Mouse (Mus musculus) midbrain, embryonic 14.5 days (tissue): ENCODE results near the gene Zmym4. TPM values are rescaled to one million over a fixed set of nuclear protein-coding genes. Genes with fewer than 3 reads are reported as not detected.
A peak's percentile ranks its signal among the peaks of the same experiment; 100 is the strongest.
"Not testable (repeated sequence)": the region's sequence is repeated elsewhere in the genome, so short reads cannot be mapped to it uniquely, and the experiment has no call there.

ENCODE experiments used
- ATAC-seq: fragments of 200-750 bp; cut with Nextera tagmentation; 2 replicates; pipeline ENCODE4 v1.8.0; 2017; ENCODE audit warnings: moderate number of reproducible peaks, moderate library complexity; ENCODE audit not compliant: low FRiP score, low TSS enrichment
- DNase-seq: peaks from one replicate; pipeline ENCODE4 v3.0.0-alpha.2; 2015
- H3K27ac ChIP-seq: fragments of 300-500 bp; sonication (generic); replicated peaks from 2 replicates; pipeline ENCODE4 v1.5.1; 2014; ENCODE audit warnings: mild to moderate bottlenecking, low read depth, low read length, moderate library complexity
- H3K27me3 ChIP-seq: fragments of 300-500 bp; sonication (generic); 2 replicates; pipeline ENCODE4 v1.6.1; 2014; ENCODE audit warnings: low read length, control low read depth, mixed read lengths; ENCODE audit not compliant: control insufficient read depth, insufficient read depth
- H3K36me3 ChIP-seq: fragments of 300-500 bp; sonication (generic); 2 replicates; pipeline ENCODE4 v1.6.1; 2014; ENCODE audit warnings: low read length, control low read depth; ENCODE audit not compliant: control insufficient read depth, insufficient read depth
- H3K4me1 ChIP-seq: fragments of 300-500 bp; sonication (generic); 2 replicates; pipeline ENCODE4 v1.6.1; 2014; ENCODE audit warnings: mild to moderate bottlenecking, antibody characterized with exemption, low read length, control low read depth; ENCODE audit not compliant: control insufficient read depth, insufficient read depth
- H3K4me2 ChIP-seq: fragments of 300-500 bp; sonication (generic); 2 replicates; pipeline ENCODE4 v1.6.1; 2014; ENCODE audit warnings: mild to moderate bottlenecking, low read length, moderate library complexity
- H3K4me3 ChIP-seq: fragments of 300-500 bp; sonication (generic); replicated peaks from 2 replicates; pipeline ENCODE4 v1.5.1; 2014; ENCODE audit warnings: low read depth, low read length
- H3K9ac ChIP-seq: fragments of 300-500 bp; sonication (generic); replicated peaks from 2 replicates; pipeline ENCODE4 v1.6.1; 2014; ENCODE audit warnings: mild to moderate bottlenecking, low read length, moderate library complexity
- H3K9me3 ChIP-seq: fragments of 300-500 bp; sonication (generic); 2 replicates; pipeline ENCODE4 v1.6.1; 2016; ENCODE audit warnings: low read length, control low read depth, mixed read lengths; ENCODE audit not compliant: control insufficient read depth
- WGBS: fragments of 180-500 bp; shearing (Covaris S2); extraction: QIAGEN DNeasy Blood & Tissue Kit; methylation state at CpG from one replicate; pipeline ENCODE4 v1.1.7; 2014; 5-methylcytosine and 5-hydroxymethylcytosine counted together
- polyA plus RNA-seq: library from polyadenylated mRNA; unstranded; fragments of >200 nt; fragmentation: Nextera tagmentation; extraction: Ambion mirVana; gene quantifications from 2 replicates; pipeline ENCODE4 v1.2.1, GENCODE M21; 2014

Zmym4 gene
- polyA plus RNA-seq, result 33.7 and 37.7 TPM in 2 replicates

- H3K36me3 ChIP-seq, result no peaks in the 10 kb centered on the region
- peak within 1 kb of the TSS; percentile 91 for H3K4me3 ChIP-seq
- H3K9ac ChIP-seq, result peak within 1 kb of the TSS; percentile 95
- H3K27me3 ChIP-seq, result no peaks in the 10 kb centered on the region
- peak within 1 kb of the TSS; percentile 78 for H3K4me2 ChIP-seq
- peaks cover 10% of the 10 kb centered on the region for H3K4me1 ChIP-seq
- DNase-seq (peak; percentile 98), ATAC-seq (peak; percentile 99)
- 5% methylated on average over 53 of the region's 54 CpGs for WGBS
- H3K27ac ChIP-seq, result peak within 1 kb of the TSS; percentile 98
- no peaks in the 10 kb centered on the region for H3K9me3 ChIP-seq
Measured at GRCm38 (mm10) chr4:126967864-126968821, at the start of gene Zmym4. TSS of gene Zmym4 (minus strand) at chr4:126968135.

GRCm38 (mm10) chr4:127016366-127016765, 48.4 kb upstream of the Zmym4 start:
- DNase-seq, result no peak
- ATAC-seq, result no peak
- Histone ChIP-seq H3K9ac (no peak overlapping the region), H3K27ac (no peak overlapping the region), H3K9me3 (no peaks in the 10 kb centered on the region), H3K27me3 (no peaks in the 10 kb centered on the region), H3K4me1 (peaks cover 4% of the 10 kb centered on the region; the same call in 1 of the 2 replicates), H3K4me2 (no peak overlapping the region), H3K4me3 (no peak overlapping the region), H3K36me3 (no peaks in the 10 kb centered on the region)
- WGBS, result 81% methylated on average over 4 of the region's 4 CpGs

- ATAC-seq, result peak; percentile 83
- peak; percentile 92 for DNase-seq
- not testable (repeated sequence) for H3K9ac ChIP-seq, H3K27me3 ChIP-seq, H3K4me1 ChIP-seq, H3K9me3 ChIP-seq, H3K36me3 ChIP-seq
- peak overlapping the region; percentile 63; the same call in 1 of the 2 replicates for H3K27ac ChIP-seq
- peak overlapping the region; percentile 29 for H3K4me3 ChIP-seq
- 10% methylated on average over 14 of the region's 26 CpGs for WGBS
- H3K4me2 ChIP-seq, result peak overlapping the region; percentile 40
Measured at GRCm38 (mm10) chr4:127015294-127015993, 47.5 kb upstream of the Zmym4 start.

- Histone ChIP-seq H3K4me3 (peak overlapping the region; percentile 20), H3K4me1 (peaks cover 24% of the 10 kb centered on the region), H3K27me3 (no peaks in the 10 kb centered on the region), H3K4me2 (peak overlapping the region; percentile 46), H3K9me3 (no peaks in the 10 kb centered on the region), H3K27ac (peak overlapping the region; percentile 88), H3K36me3 (no peaks in the 10 kb centered on the region), H3K9ac (peak overlapping the region; percentile 38)
- DNase-seq (peak; percentile 92), ATAC-seq (peak; percentile 85)
- 15% methylated on average over 25 of the region's 25 CpGs for WGBS
Measured at GRCm38 (mm10) chr4:127005113-127005936, 37.4 kb upstream of the Zmym4 start.

GRCm38 (mm10) chr4:127004384-127004783, 36.4 kb upstream of the Zmym4 start:
- Histone ChIP-seq H3K27me3 (no peaks in the 10 kb centered on the region), H3K9ac (peak overlapping the region; percentile 38; the same call in 1 of the 2 replicates), H3K27ac (peak overlapping the region; percentile 88), H3K9me3 (no peaks in the 10 kb centered on the region), H3K4me2 (peak overlapping the region; percentile 46), H3K4me3 (no peak overlapping the region), H3K36me3 (no peaks in the 10 kb centered on the region), H3K4me1 (peaks cover 25% of the 10 kb centered on the region)
- WGBS, result 84% methylated on average over 3 of the region's 3 CpGs
- no peak for ATAC-seq
- no peak for DNase-seq

- H3K36me3 ChIP-seq, result no peaks in the 10 kb centered on the region
- H3K4me2 ChIP-seq, result peak overlapping the region; percentile 38
- peak; percentile 74 for DNase-seq
- 29% methylated on average over 8 of the region's 8 CpGs for WGBS
- peaks cover 21% of the 10 kb centered on the region for H3K4me1 ChIP-seq
- H3K4me3 ChIP-seq, result no peak overlapping the region
- H3K27ac ChIP-seq, result peak overlapping the region; percentile 70
- H3K27me3 ChIP-seq, result no peaks in the 10 kb centered on the region
- ATAC-seq, result peak; percentile 24; the same call in 1 of the 2 replicates
- H3K9ac ChIP-seq, result no peak overlapping the region
- H3K9me3 ChIP-seq, result no peaks in the 10 kb centered on the region
Measured at GRCm38 (mm10) chr4:127000601-127001105, 32.7 kb upstream of the Zmym4 start.

- H3K4me3 ChIP-seq, H3K4me1 ChIP-seq, H3K27ac ChIP-seq, DNase-seq, H3K9ac ChIP-seq, H3K27me3 ChIP-seq, H3K9me3 ChIP-seq, ATAC-seq, H3K36me3 ChIP-seq, H3K4me2 ChIP-seq: not testable (repeated sequence)
- WGBS, result 97% methylated on average over 16 of the region's 16 CpGs
Measured at GRCm38 (mm10) chr4:126999372-126999771, 31.4 kb upstream of the Zmym4 start.

GRCm38 (mm10) chr4:126992356-126992755, 24.4 kb upstream of the Zmym4 start:
- H3K9ac ChIP-seq, result no peak overlapping the region
- no peaks in the 10 kb centered on the region for H3K36me3 ChIP-seq
- ATAC-seq, result no peak
- no peak overlapping the region for H3K27ac ChIP-seq
- DNase-seq, result no peak
- no peak overlapping the region for H3K4me2 ChIP-seq
- H3K4me3 ChIP-seq, result no peak overlapping the region
- 64% methylated on average over 5 of the region's 5 CpGs for WGBS
- H3K4me1 ChIP-seq, result no peaks in the 10 kb centered on the region
- no peaks in the 10 kb centered on the region for H3K27me3 ChIP-seq
- no peaks in the 10 kb centered on the region for H3K9me3 ChIP-seq
